Mouse (Mus musculus) liver, embryonic 14.5 days (tissue): Measurements from ENCODE around the gene Boll.

Source experiments
- CTCF ChIP-seq: IDR thresholded peaks from 2 replicates; pipeline ENCODE4 v1.5.1; 2016; ENCODE audit warnings: antibody characterized with exemption, low read depth, control low read depth
- EP300 ChIP-seq: IDR thresholded peaks from 2 replicates; pipeline ENCODE4 v1.6.1; 2016; ENCODE audit warnings: antibody characterized with exemption, low read depth

- TF ChIP-seq CTCF = peak; percentile 86
- TF ChIP-seq EP300 = no peak
Measured at GRCm38 (mm10) chr1:55383114-55383773, 20.0 kb upstream of the Boll start.
